Mouse (Mus musculus) kidney, adult 2 months (tissue): ENCODE results near the gene Dnajb12.

Source experiments
- CTCF ChIP-seq: fragments of 200-500 bp; conservative IDR thresholded peaks from 2 replicates; pipeline ENCODE4 v1.5.1; 2011; ENCODE audit warnings: low read depth, mild to moderate bottlenecking, control low read depth, low read length, moderate library complexity, mixed read lengths; ENCODE audit not compliant: insufficient read depth, insufficient read length
- POLR2A ChIP-seq: fragments of 200-500 bp; IDR thresholded peaks from one replicate; pipeline ENCODE4 v1.6.1; 2011; ENCODE audit warnings: low read depth, low read length, control low read depth

DNA sequence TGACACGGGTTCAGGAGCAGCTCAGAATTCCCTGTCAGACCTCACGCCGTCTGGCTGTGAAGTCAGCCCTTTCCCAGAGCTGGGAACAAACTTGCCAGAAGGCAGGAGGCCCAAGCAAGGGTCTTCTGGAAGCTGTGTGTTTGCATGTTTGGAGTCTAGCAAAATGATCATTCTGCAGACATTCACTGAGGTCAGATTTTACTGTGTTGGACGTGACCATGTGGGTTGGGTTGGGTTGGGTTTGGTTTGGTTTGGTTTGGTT lies 20.7 kb downstream of the Dnajb12 start:
- TF ChIP-seq CTCF (no peak), POLR2A (no peak)
